Mouse (Mus musculus) kidney, postnatal 0 days (tissue): ENCODE data around the gene Gm28363. TPM values are rescaled to one million over a fixed set of nuclear protein-coding genes. Genes with fewer than 3 reads are reported as not detected.
"Not testable (repeated sequence)": the region's sequence is repeated elsewhere in the genome, so short reads cannot be mapped to it uniquely, and the experiment has no call there.

ENCODE experiments used
- ATAC-seq: fragments of 200-750 bp; cut with Nextera tagmentation; replicated peaks from 2 replicates; pipeline ENCODE4 v1.8.0; 2017; ENCODE audit warnings: low read depth, moderate number of reproducible peaks, moderate TSS enrichment, moderate library complexity; ENCODE audit not compliant: low FRiP score
- DNase-seq: peaks from one replicate; pipeline ENCODE4 v3.0.0-alpha.2; 2016; ENCODE audit warnings: low spot score
- H3K27ac ChIP-seq: fragments of 300-500 bp; sonication (generic); 2 replicates; pipeline ENCODE4 v1.5.1; 2014; ENCODE audit warnings: mild to moderate bottlenecking
- H3K27me3 ChIP-seq: fragments of 300-500 bp; sonication (generic); 2 replicates; pipeline ENCODE4 v1.6.1; 2014; ENCODE audit warnings: low read length, mixed read lengths; ENCODE audit not compliant: insufficient read depth
- H3K36me3 ChIP-seq: fragments of 300-500 bp; sonication (generic); 2 replicates; pipeline ENCODE4 v1.6.1; 2014; ENCODE audit warnings: low read length, mixed read lengths; ENCODE audit not compliant: insufficient read depth
- H3K4me1 ChIP-seq: fragments of 300-500 bp; sonication (generic); replicated peaks from 2 replicates; pipeline ENCODE4 v1.6.1; 2014; ENCODE audit warnings: antibody characterized with exemption, low read length, mixed read lengths; ENCODE audit not compliant: insufficient read depth
- H3K4me2 ChIP-seq: fragments of 300-500 bp; sonication (generic); 2 replicates; pipeline ENCODE4 v1.6.1; 2014; ENCODE audit warnings: mild to moderate bottlenecking, low read length, moderate library complexity, mixed read lengths
- H3K4me3 ChIP-seq: fragments of 300-500 bp; sonication (generic); replicated peaks from 2 replicates; pipeline ENCODE4 v1.5.1; 2014; ENCODE audit warnings: low read depth, low read length
- H3K9ac ChIP-seq: fragments of 300-500 bp; sonication (generic); 2 replicates; pipeline ENCODE4 v1.6.1; 2014; ENCODE audit warnings: low read depth, low read length
- H3K9me3 ChIP-seq: fragments of 300-500 bp; sonication (generic); replicated peaks from 2 replicates; pipeline ENCODE4 v1.6.1; 2016; ENCODE audit warnings: low read length, inconsistent platforms, mixed read lengths
- WGBS: fragments of 180-500 bp; shearing (Covaris S2); extraction: QIAGEN DNeasy Blood & Tissue Kit; methylation state at CpG from one replicate; pipeline ENCODE4 v1.1.7; 2014; 5-methylcytosine and 5-hydroxymethylcytosine counted together
- polyA plus RNA-seq: library from polyadenylated mRNA; unstranded; fragments of >200 nt; fragmentation: Nextera tagmentation; extraction: Ambion mirVana; gene quantifications from 2 replicates; pipeline ENCODE4 v1.2.1, GENCODE M21; 2015

Gm28363 gene
- polyA plus RNA-seq = not detected in 2 replicates

GRCm38 (mm10) chr1:117696831-117697230 lies at the start of gene Gm28363:
TSS of gene Gm28363 (plus strand) at chr1:117697131.
- ATAC-seq, H3K4me3 ChIP-seq, DNase-seq, H3K36me3 ChIP-seq, H3K4me1 ChIP-seq, H3K9ac ChIP-seq, H3K27ac ChIP-seq, H3K9me3 ChIP-seq, H3K27me3 ChIP-seq, H3K4me2 ChIP-seq: not testable (repeated sequence)
- 48% methylated on average over 2 of the region's 2 CpGs for WGBS

GRCm38 (mm10) chr1:117650236-117650635 lies 46.7 kb upstream of the Gm28363 start:
- not testable (repeated sequence) for H3K36me3 ChIP-seq, DNase-seq, ATAC-seq

More at GRCm38 (mm10) chr1:117650236-117650635, 46.7 kb upstream of the Gm28363 start:
- not testable (repeated sequence) for H3K4me1 ChIP-seq, H3K4me3 ChIP-seq, H3K4me2 ChIP-seq, H3K27ac ChIP-seq, H3K27me3 ChIP-seq, H3K9me3 ChIP-seq, H3K9ac ChIP-seq
- whole genome bisulfite sequencing = 59% methylated on average over 1 of the region's 1 CpGs

Other genes with a start within 250 kb of the Gm28363 start
- gene B020011L13Rik, start 84.0 kb downstream of the Gm28363 start, polyA plus RNA-seq = not detected in 2 replicates
- not detected in 2 replicates for gene Gm28360, start 132.9 kb downstream of the Gm28363 start, polyA plus RNA-seq
- not detected in 2 replicates for gene Gm28168, start 230.9 kb downstream of the Gm28363 start, polyA plus RNA-seq